Mouse (Mus musculus): ENCODE results near the gene Col4a1. TPM values are rescaled to one million over a fixed set of nuclear protein-coding genes. Genes with fewer than 3 reads are reported as not detected.

Gene Col4a1
- polyA plus RNA-seq, 1 experiment, result 136 TPM

GRCm38 (mm10) chr8:11341111-11341566 lies 28.5 kb upstream of the Col4a1 start:
- 31% methylated on average over 3 of the region's 3 CpGs for WGBS
- no peak overlapping the region for H3K4me3 ChIP-seq (ENCODE audit: low read depth, low read length)
- H3K27ac ChIP-seq (ENCODE audit: insufficient read depth, low read depth, low read length), result no peak overlapping the region
- no peak for TF ChIP-seq POLR2A (IDR thresholded peaks at IDR 0.05; ENCODE audit: low read depth, low read length)
- no peak for TF ChIP-seq CTCF (IDR thresholded peaks at IDR 0.05; ENCODE audit: extremely low read depth, insufficient read length, insufficient replicate concordance, low read depth, low read length)
- peaks cover 6% of the 10 kb centered on the region; the same call in 1 of the 2 replicates for H3K4me1 ChIP-seq (ENCODE audit: control insufficient read depth, insufficient read depth, insufficient read length, low read length)
- H3K36me3 ChIP-seq (ENCODE audit: control insufficient read depth, insufficient read depth, low read length), result no peaks in the 10 kb centered on the region
- no peaks in the 10 kb centered on the region for H3K27me3 ChIP-seq (ENCODE audit: control insufficient read depth, insufficient read depth, low read length)

GRCm38 (mm10) chr8:11340310-11341110 lies 27.9 kb upstream of the Col4a1 start:
- no peaks in the 10 kb centered on the region for H3K36me3 ChIP-seq (ENCODE audit: control insufficient read depth, insufficient read depth, low read length)
- H3K27me3 ChIP-seq (ENCODE audit: control insufficient read depth, insufficient read depth, low read length), result no peaks in the 10 kb centered on the region
- no peak overlapping the region for H3K27ac ChIP-seq (ENCODE audit: insufficient read depth, low read depth, low read length)
- H3K4me1 ChIP-seq (ENCODE audit: control insufficient read depth, insufficient read depth, insufficient read length, low read length), result peaks cover 5% of the 10 kb centered on the region; the same call in 1 of the 2 replicates
- H3K4me3 ChIP-seq (ENCODE audit: low read depth, low read length), result no peak overlapping the region
- TF ChIP-seq CTCF (IDR thresholded peaks at IDR 0.05; ENCODE audit: extremely low read depth, insufficient read length, insufficient replicate concordance, low read depth, low read length) (no peak), POLR2A (IDR thresholded peaks at IDR 0.05; ENCODE audit: low read depth, low read length) (no peak)
- 50% methylated on average over 12 of the region's 12 CpGs for WGBS

GRCm38 (mm10) chr8:11338507-11338906 lies 25.9 kb upstream of the Col4a1 start:
- 84% methylated on average over 9 of the region's 9 CpGs for WGBS
- TF ChIP-seq POLR2A (IDR thresholded peaks at IDR 0.05; ENCODE audit: low read depth, low read length), result no peak
- no peak for TF ChIP-seq CTCF (IDR thresholded peaks at IDR 0.05; ENCODE audit: extremely low read depth, insufficient read length, insufficient replicate concordance, low read depth, low read length)
- Histone ChIP-seq H3K27ac (ENCODE audit: insufficient read depth, low read depth, low read length) (no peak overlapping the region), H3K27me3 (ENCODE audit: control insufficient read depth, insufficient read depth, low read length) (no peaks in the 10 kb centered on the region), H3K4me1 (ENCODE audit: control insufficient read depth, insufficient read depth, insufficient read length, low read length) (peaks cover 5% of the 10 kb centered on the region; the same call in 1 of the 2 replicates), H3K4me3 (ENCODE audit: low read depth, low read length) (no peak overlapping the region), H3K36me3 (ENCODE audit: control insufficient read depth, insufficient read depth, low read length) (no peaks in the 10 kb centered on the region)

- 79% methylated on average over 10 of the region's 10 CpGs for WGBS
- no peak for TF ChIP-seq POLR2A (IDR thresholded peaks at IDR 0.05; ENCODE audit: low read depth, low read length)
- Histone ChIP-seq H3K27ac (ENCODE audit: insufficient read depth, low read depth, low read length) (no peak overlapping the region), H3K4me3 (ENCODE audit: low read depth, low read length) (no peak overlapping the region), H3K36me3 (ENCODE audit: control insufficient read depth, insufficient read depth, low read length) (no peaks in the 10 kb centered on the region), H3K27me3 (ENCODE audit: control insufficient read depth, insufficient read depth, low read length) (no peaks in the 10 kb centered on the region), H3K4me1 (ENCODE audit: control insufficient read depth, insufficient read depth, insufficient read length, low read length) (peaks cover 5% of the 10 kb centered on the region; the same call in 1 of the 2 replicates)
These were observed 25.0 kb upstream of the Col4a1 start for GRCm38 (mm10) chr8:11337642-11338041.

- no peak overlapping the region for H3K27ac ChIP-seq (ENCODE audit: insufficient read depth, low read depth, low read length)
- WGBS, result 90% methylated on average over 5 of the region's 5 CpGs
- TF ChIP-seq POLR2A (IDR thresholded peaks at IDR 0.05; ENCODE audit: low read depth, low read length) (no peak), CTCF (IDR thresholded peaks at IDR 0.05; ENCODE audit: extremely low read depth, insufficient read length, insufficient replicate concordance, low read depth, low read length) (no peak)
- no peak overlapping the region for H3K4me3 ChIP-seq (ENCODE audit: low read depth, low read length)
- H3K27me3 ChIP-seq (ENCODE audit: control insufficient read depth, insufficient read depth, low read length), result no peaks in the 10 kb centered on the region
- peaks cover 5% of the 10 kb centered on the region; the same call in 1 of the 2 replicates for H3K4me1 ChIP-seq (ENCODE audit: control insufficient read depth, insufficient read depth, insufficient read length, low read length)
- H3K36me3 ChIP-seq (ENCODE audit: control insufficient read depth, insufficient read depth, low read length), result no peaks in the 10 kb centered on the region
These were observed 23.7 kb upstream of the Col4a1 start for GRCm38 (mm10) chr8:11336346-11336745.

GRCm38 (mm10) chr8:11335238-11335637 lies 22.6 kb upstream of the Col4a1 start:
- 81% methylated on average over 4 of the region's 4 CpGs for WGBS
- Histone ChIP-seq H3K4me3 (ENCODE audit: low read depth, low read length) (no peak overlapping the region), H3K27ac (ENCODE audit: insufficient read depth, low read depth, low read length) (no peak overlapping the region), H3K27me3 (ENCODE audit: control insufficient read depth, insufficient read depth, low read length) (no peaks in the 10 kb centered on the region), H3K36me3 (ENCODE audit: control insufficient read depth, insufficient read depth, low read length) (no peaks in the 10 kb centered on the region), H3K4me1 (ENCODE audit: control insufficient read depth, insufficient read depth, insufficient read length, low read length) (peaks cover 5% of the 10 kb centered on the region; the same call in 1 of the 2 replicates)
- TF ChIP-seq POLR2A (IDR thresholded peaks at IDR 0.05; ENCODE audit: low read depth, low read length), result no peak
- no peak for TF ChIP-seq CTCF (IDR thresholded peaks at IDR 0.05; ENCODE audit: extremely low read depth, insufficient read length, insufficient replicate concordance, low read depth, low read length)

- no peak overlapping the region for H3K27ac ChIP-seq (ENCODE audit: insufficient read depth, low read depth, low read length)
These were observed 21.9 kb upstream of the Col4a1 start for GRCm38 (mm10) chr8:11334493-11334892.

More at GRCm38 (mm10) chr8:11334493-11334892, 21.9 kb upstream of the Col4a1 start:
- Histone ChIP-seq H3K4me3 (ENCODE audit: low read depth, low read length) (no peak overlapping the region), H3K27me3 (ENCODE audit: control insufficient read depth, insufficient read depth, low read length) (no peaks in the 10 kb centered on the region), H3K36me3 (ENCODE audit: control insufficient read depth, insufficient read depth, low read length) (no peaks in the 10 kb centered on the region), H3K4me1 (ENCODE audit: control insufficient read depth, insufficient read depth, insufficient read length, low read length) (peaks cover 5% of the 10 kb centered on the region; the same call in 1 of the 2 replicates)
- TF ChIP-seq CTCF (IDR thresholded peaks at IDR 0.05; ENCODE audit: extremely low read depth, insufficient read length, insufficient replicate concordance, low read depth, low read length) (no peak), POLR2A (IDR thresholded peaks at IDR 0.05; ENCODE audit: low read depth, low read length) (no peak)
- 52% methylated on average over 3 of the region's 3 CpGs for WGBS

All from small intestine, adult 2 months (tissue).